In the genomic region with DNA sequence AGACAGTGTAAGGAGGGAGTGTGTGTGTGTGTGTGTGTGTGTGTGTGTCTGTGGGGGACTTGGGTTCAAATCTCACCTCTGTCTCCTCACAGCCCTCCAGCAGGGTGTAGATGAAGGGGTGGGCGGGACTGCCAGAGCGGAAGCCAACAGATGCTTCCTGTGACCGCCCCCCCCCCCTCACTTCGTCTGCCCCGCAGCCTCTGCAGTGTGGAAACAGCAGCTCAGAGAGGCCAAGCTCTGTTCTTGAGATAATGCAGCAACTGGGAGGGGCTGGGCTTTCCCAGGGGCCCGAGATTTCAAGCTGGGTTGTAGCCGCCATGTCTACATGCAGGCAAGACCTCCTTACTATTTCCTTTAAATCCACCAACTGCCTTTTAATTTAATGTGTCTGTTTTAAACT, we compare ENCODE assay signal across 17 mouse cellular contexts. TPM values are rescaled to one million over a fixed set of nuclear protein-coding genes. Genes with fewer than 3 reads are reported as not detected.
A peak's percentile ranks its signal among the peaks of the same experiment; 100 is the strongest.
DNase-seq lines count a peak whose midpoint lies in the region; ATAC-seq lines count a peak whose summit lies in the region.
"Had no signal": no experiment of that assay in that cellular context is flagged by ENCODE, and none has a peak within 500 bp of the region (broad histone marks: within the 10 kb centered on the region; RNA-seq: fewer than 3 reads in every experiment).

No protein-coding gene starts in this region.

- H3K4me1 ChIP-seq in heart, embryonic 16.5 days (ENCODE audit: control insufficient read depth, insufficient read depth, low read length), result peaks cover 21% of the 10 kb centered on the region
- peaks cover 71% of the 10 kb centered on the region for H3K4me1 ChIP-seq in liver, embryonic 12.5 days
- peaks cover 3% of the 10 kb centered on the region; the same call in 1 of the 2 replicates for H3K4me1 ChIP-seq in hindbrain, embryonic 16.5 days (ENCODE audit: control insufficient read depth, insufficient read depth, low read depth, low read length)

- no peak for DNase-seq in heart, adult 8-10 months (ENCODE audit: low spot score)
- peak; percentile 83 for DNase-seq in MEL-GATA-1-ER (ENCODE audit: extremely low read depth, low read depth)
- DNase-seq in thymus, postnatal 10 days (ENCODE audit: low spot score in 2 of 2), result peak; percentile 58
- no peak for DNase-seq in frontal cortex, postnatal 14 days (ENCODE audit: low spot score in 2 of 2)
- no peak for DNase-seq in layer of hippocampus, adult 11-12 months (ENCODE audit: low spot score)
- DNase-seq: adrenal gland, postnatal 14 days; cerebellum, adult 9-10 months; kidney, postnatal 4 days had no signal

- 23% methylated on average over 6 of the region's 7 CpGs for WGBS in heart, embryonic 16.5 days
- 6% methylated on average over 7 of the region's 7 CpGs for WGBS in liver, embryonic 12.5 days (ENCODE audit: insufficient replicate concordance)
- WGBS in hindbrain, embryonic 16.5 days, result 54% methylated on average over 7 of the region's 7 CpGs

- H3K9ac ChIP-seq in heart, embryonic 16.5 days (ENCODE audit: low read length), result no peak overlapping the region
- no peak overlapping the region for H3K9ac ChIP-seq in liver, embryonic 12.5 days
- no peak overlapping the region for H3K9ac ChIP-seq in hindbrain, embryonic 16.5 days (ENCODE audit: low read depth, low read length)
- H3K9ac ChIP-seq: hindbrain, embryonic 12.5 days; limb, embryonic 15.5 days had no signal

- no peak overlapping the region for H3K27ac ChIP-seq in heart, embryonic 16.5 days (ENCODE audit: low read length)
- no peak overlapping the region for H3K27ac ChIP-seq in liver, embryonic 12.5 days
- H3K27ac ChIP-seq in hindbrain, embryonic 16.5 days (ENCODE audit: low read depth, low read length), result no peak overlapping the region
- H3K27ac ChIP-seq: hindbrain, embryonic 12.5 days; limb, embryonic 15.5 days had no signal

- H3K9me3 ChIP-seq in heart, embryonic 16.5 days (replicated peaks; ENCODE audit: control insufficient read depth, low read length), result no peaks in the 10 kb centered on the region
- H3K9me3 ChIP-seq in liver, embryonic 12.5 days (replicated peaks), result no peaks in the 10 kb centered on the region
- no peaks in the 10 kb centered on the region for H3K9me3 ChIP-seq in hindbrain, embryonic 16.5 days (ENCODE audit: control insufficient read depth, low read length)
- H3K9me3 ChIP-seq: hindbrain, embryonic 12.5 days; limb, embryonic 15.5 days had no signal

- no peak overlapping the region for H3K4me3 ChIP-seq in heart, embryonic 16.5 days (ENCODE audit: low read length)
- H3K4me3 ChIP-seq in liver, embryonic 12.5 days, result no peak overlapping the region
- no peak overlapping the region for H3K4me3 ChIP-seq in hindbrain, embryonic 16.5 days (ENCODE audit: low read length)
- H3K4me3 ChIP-seq: hindbrain, embryonic 12.5 days; limb, embryonic 15.5 days had no signal

- no peak overlapping the region for H3K4me2 ChIP-seq in heart, embryonic 16.5 days (ENCODE audit: low read depth, low read length)
- H3K4me2 ChIP-seq in liver, embryonic 12.5 days, result peak overlapping the region; percentile 3; the same call in 1 of the 2 replicates
- H3K4me2 ChIP-seq in hindbrain, embryonic 16.5 days (ENCODE audit: low read length), result no peak overlapping the region
- H3K4me2 ChIP-seq: hindbrain, embryonic 12.5 days; limb, embryonic 15.5 days; midbrain, embryonic 11.5 days had no signal

- no peaks in the 10 kb centered on the region for H3K36me3 ChIP-seq in heart, embryonic 16.5 days (ENCODE audit: control insufficient read depth, insufficient read depth)
- no peaks in the 10 kb centered on the region for H3K36me3 ChIP-seq in liver, embryonic 12.5 days
- no peaks in the 10 kb centered on the region for H3K36me3 ChIP-seq in hindbrain, embryonic 16.5 days (ENCODE audit: control insufficient read depth, insufficient read depth, low read length)
- H3K36me3 ChIP-seq: hindbrain, embryonic 12.5 days; limb, embryonic 15.5 days had no signal

- no peaks in the 10 kb centered on the region for H3K27me3 ChIP-seq in heart, embryonic 16.5 days (ENCODE audit: control insufficient read depth, insufficient read depth, low read length)
- no peaks in the 10 kb centered on the region for H3K27me3 ChIP-seq in liver, embryonic 12.5 days (replicated peaks)
- H3K27me3 ChIP-seq in hindbrain, embryonic 16.5 days (replicated peaks; ENCODE audit: control insufficient read depth, insufficient read depth, low read length), result no peaks in the 10 kb centered on the region
- H3K27me3 ChIP-seq: hindbrain, embryonic 12.5 days; limb, embryonic 15.5 days had no signal

- peak; percentile 23 for ATAC-seq in heart, embryonic 16.5 days (replicated peaks; ENCODE audit: extremely low read depth, insufficient read depth, low FRiP score)
- ATAC-seq in liver, embryonic 12.5 days, result peak; percentile 59; the same call in 1 of the 2 replicates
- ATAC-seq in hindbrain, embryonic 16.5 days, result no peak

RNA-seq across cellular contexts. Expression of gene Laptm5, which starts 2.3 kb away (rescaled TPM):
- polyA plus RNA-seq in heart, embryonic 16.5 days (2015; fragmentation: Nextera tagmentation; extraction: Ambion mirVana), result 37.5 and 61.2 TPM in 2 replicates
- total RNA-seq in heart, adult 8-10 months (2022), result 10 to 100 TPM in 3 of 4 experiments, 1 to 10 TPM in 1; 9.9 to 35.1 (median 12.5) TPM
- 61.1 and 64.3 TPM in 2 replicates for polyA plus RNA-seq in liver, embryonic 12.5 days (2016; fragmentation: Nextera tagmentation; extraction: Ambion mirVana)
- 27.2 and 27.4 TPM in 2 replicates for polyA plus RNA-seq in hindbrain, embryonic 16.5 days (2015; fragmentation: Nextera tagmentation; extraction: Ambion mirVana)

RNA-seq across cellular contexts. Expression of gene Matn1, which starts 33.5 kb away (rescaled TPM):
- polyA plus RNA-seq in heart, embryonic 16.5 days (2015; fragmentation: Nextera tagmentation; extraction: Ambion mirVana), result 0.47 and 1.2 TPM in 2 replicates
- total RNA-seq in heart, adult 8-10 months (2022), result not detected
- 0.12 and 0.17 TPM in 2 replicates for polyA plus RNA-seq in liver, embryonic 12.5 days (2016; fragmentation: Nextera tagmentation; extraction: Ambion mirVana)
- polyA plus RNA-seq in hindbrain, embryonic 16.5 days (2015; fragmentation: Nextera tagmentation; extraction: Ambion mirVana), result 0.34 and 3.9 TPM in 2 replicates
- total RNA-seq: adrenal gland, postnatal 14 days; gastrocnemius, adult 8-10 months had no signal
- polyA plus RNA-seq: midbrain, embryonic 11.5 days; neural tube, embryonic 14.5 days; small intestine, adult 2 months had no signal

Comparison
In these comparisons a context has a peak if more than half of its experiments do, and no peak if none do; other contexts are left out.
1. DNase-seq: peak in MEL-GATA-1-ER (single experiment) and thymus, postnatal 10 days (2 of 2); none in heart, adult 8-10 months (single experiment), frontal cortex, postnatal 14 days (0 of 2) and layer of hippocampus, adult 11-12 months (single experiment).